Mouse (Mus musculus) hindbrain, embryonic 13.5 days (tissue): ENCODE measurements at regions not wholly inside any gene's neighbourhood (a gene's known extent, or its start where the extent isn't known, plus 50 kb on each side); places are given as distances from the start of the nearest gene placed in this dataset.

Source experiments
- ATAC-seq: fragments of 200-750 bp; cut with Nextera tagmentation; 2 replicates; pipeline ENCODE4 v1.8.0; 2017; ENCODE audit warnings: moderate TSS enrichment; ENCODE audit not compliant: low FRiP score
- H3K27ac ChIP-seq: fragments of 300-500 bp; sonication (generic); 2 replicates; pipeline ENCODE4 v1.5.1; 2015; ENCODE audit warnings: inconsistent platforms, mild to moderate bottlenecking, moderate library complexity
- H3K27me3 ChIP-seq: fragments of 300-500 bp; sonication (generic); 2 replicates; pipeline ENCODE4 v1.6.1; 2015; ENCODE audit warnings: mild to moderate bottlenecking, inconsistent platforms
- H3K36me3 ChIP-seq: fragments of 300-500 bp; sonication (generic); 2 replicates; pipeline ENCODE4 v1.6.1; 2015; ENCODE audit warnings: mild to moderate bottlenecking, inconsistent platforms
- H3K4me1 ChIP-seq: fragments of 300-500 bp; sonication (generic); replicated peaks from 2 replicates; pipeline ENCODE4 v1.6.1; 2015; ENCODE audit warnings: inconsistent platforms
- H3K4me2 ChIP-seq: fragments of 300-500 bp; sonication (generic); 2 replicates; pipeline ENCODE4 v1.6.1; 2015; ENCODE audit warnings: inconsistent platforms, mild to moderate bottlenecking, moderate library complexity
- H3K4me3 ChIP-seq: fragments of 300-500 bp; sonication (generic); 2 replicates; pipeline ENCODE4 v1.5.1; 2015; ENCODE audit warnings: mild to moderate bottlenecking, inconsistent platforms
- H3K9ac ChIP-seq: fragments of 300-500 bp; sonication (generic); 2 replicates; pipeline ENCODE4 v1.6.1; 2015; ENCODE audit warnings: mild to moderate bottlenecking, inconsistent platforms
- H3K9me3 ChIP-seq: fragments of 300-500 bp; sonication (generic); 2 replicates; pipeline ENCODE4 v1.6.1; 2016; ENCODE audit warnings: inconsistent platforms
- WGBS: fragments of 180-500 bp; shearing (Covaris S2); methylation state at CpG from one replicate; pipeline ENCODE4 v1.1.7; 2015; 5-methylcytosine and 5-hydroxymethylcytosine counted together

- H3K4me1 ChIP-seq = 0 out of 2 replicates have a peak, but pooled peaks cover 5% of the 10 kb centered on the region
- WGBS = 75% methylated on average over 2 of the region's 2 CpGs
- H3K27me3 ChIP-seq = no peaks in the 10 kb centered on the region
- H3K4me2 ChIP-seq = no peak overlapping the region
- no peak for ATAC-seq
- no peaks in the 10 kb centered on the region for H3K36me3 ChIP-seq
- no peaks in the 10 kb centered on the region for H3K9me3 ChIP-seq
- H3K27ac ChIP-seq = no peak overlapping the region
- H3K4me3 ChIP-seq = no peak overlapping the region
- H3K9ac ChIP-seq = no peak overlapping the region
Observed at GRCm38 (mm10) chr10:8998356-8998755, 112.5 kb upstream of the Sash1 start.

- Histone ChIP-seq H3K27me3 (no peaks in the 10 kb centered on the region), H3K4me1 (0 out of 2 replicates have a peak, but pooled peaks cover 5% of the 10 kb centered on the region), H3K36me3 (no peaks in the 10 kb centered on the region), H3K9me3 (no peaks in the 10 kb centered on the region), H3K4me2 (no peak overlapping the region), H3K4me3 (no peak overlapping the region), H3K27ac (no peak overlapping the region), H3K9ac (no peak overlapping the region)
- ATAC-seq = no peak
- WGBS = 67% methylated on average over 3 of the region's 3 CpGs
Observed at GRCm38 (mm10) chr10:8995097-8995496, 109.2 kb upstream of the Sash1 start.

- Histone ChIP-seq H3K4me2 (no peak overlapping the region), H3K4me3 (no peak overlapping the region), H3K4me1 (no peaks in the 10 kb centered on the region), H3K9me3 (no peaks in the 10 kb centered on the region), H3K27me3 (no peaks in the 10 kb centered on the region), H3K27ac (no peak overlapping the region), H3K36me3 (no peaks in the 10 kb centered on the region), H3K9ac (no peak overlapping the region)
- WGBS = 78% methylated on average over 7 of the region's 7 CpGs
- ATAC-seq = no peak
Observed at GRCm38 (mm10) chr10:8986339-8986738, 100.5 kb upstream of the Sash1 start.

- H3K36me3 ChIP-seq = no peaks in the 10 kb centered on the region
- 89% methylated on average over 4 of the region's 4 CpGs for WGBS
- H3K9ac ChIP-seq = no peak overlapping the region
- no peak overlapping the region for H3K27ac ChIP-seq
- no peaks in the 10 kb centered on the region for H3K9me3 ChIP-seq
- H3K27me3 ChIP-seq = no peaks in the 10 kb centered on the region
- no peak overlapping the region for H3K4me2 ChIP-seq
- H3K4me1 ChIP-seq = no peaks in the 10 kb centered on the region
- H3K4me3 ChIP-seq = no peak overlapping the region
- no peak for ATAC-seq
Observed at GRCm38 (mm10) chr10:8983347-8983746, 97.5 kb upstream of the Sash1 start.

- ATAC-seq = no peak
- no peaks in the 10 kb centered on the region for H3K36me3 ChIP-seq
- 81% methylated on average over 1 of the region's 1 CpGs for WGBS
- H3K27me3 ChIP-seq = no peaks in the 10 kb centered on the region
- no peaks in the 10 kb centered on the region for H3K4me1 ChIP-seq
- no peak overlapping the region for H3K9ac ChIP-seq
- no peak overlapping the region for H3K4me3 ChIP-seq
- H3K4me2 ChIP-seq = no peak overlapping the region
- H3K27ac ChIP-seq = no peak overlapping the region
- no peaks in the 10 kb centered on the region for H3K9me3 ChIP-seq
Observed at GRCm38 (mm10) chr10:8980568-8980967, 94.7 kb upstream of the Sash1 start.

GRCm38 (mm10) chr10:8978595-8978994 lies 92.7 kb upstream of the Sash1 start:
- 98% methylated on average over 3 of the region's 3 CpGs for WGBS
- ATAC-seq = no peak
- H3K4me3 ChIP-seq = no peak overlapping the region

GRCm38 (mm10) chr10:8973934-8974333 lies 88.1 kb upstream of the Sash1 start:
- Histone ChIP-seq H3K4me2 (no peak overlapping the region), H3K4me3 (no peak overlapping the region), H3K27me3 (no peaks in the 10 kb centered on the region), H3K4me1 (peaks cover 3% of the 10 kb centered on the region; the same call in 1 of the 2 replicates), H3K9ac (no peak overlapping the region), H3K36me3 (no peaks in the 10 kb centered on the region), H3K9me3 (no peaks in the 10 kb centered on the region), H3K27ac (no peak overlapping the region)
- 58% methylated on average over 1 of the region's 1 CpGs for WGBS
- no peak for ATAC-seq

More at GRCm38 (mm10) chr10:8978595-8978994, 92.7 kb upstream of the Sash1 start:
- Histone ChIP-seq H3K27ac (no peak overlapping the region), H3K27me3 (no peaks in the 10 kb centered on the region), H3K9me3 (no peaks in the 10 kb centered on the region), H3K36me3 (no peaks in the 10 kb centered on the region), H3K4me1 (no peaks in the 10 kb centered on the region), H3K4me2 (no peak overlapping the region), H3K9ac (no peak overlapping the region)

GRCm38 (mm10) chr10:8972789-8973551 lies 87.1 kb upstream of the Sash1 start:
- 72% methylated on average over 8 of the region's 8 CpGs for WGBS
- ATAC-seq = no peak
- H3K27ac ChIP-seq = no peak overlapping the region

GRCm38 (mm10) chr10:8970807-8971206 lies 84.9 kb upstream of the Sash1 start:
- H3K27me3 ChIP-seq = no peaks in the 10 kb centered on the region
- H3K27ac ChIP-seq = no peak overlapping the region
- H3K9ac ChIP-seq = no peak overlapping the region
- no peak for ATAC-seq
- WGBS = 83% methylated on average over 3 of the region's 3 CpGs
- no peaks in the 10 kb centered on the region for H3K9me3 ChIP-seq
- H3K36me3 ChIP-seq = no peaks in the 10 kb centered on the region
- H3K4me3 ChIP-seq = no peak overlapping the region
- H3K4me1 ChIP-seq = peaks cover 14% of the 10 kb centered on the region
- H3K4me2 ChIP-seq = no peak overlapping the region

More at GRCm38 (mm10) chr10:8972789-8973551, 87.1 kb upstream of the Sash1 start:
- Histone ChIP-seq H3K4me2 (no peak overlapping the region), H3K9me3 (no peaks in the 10 kb centered on the region), H3K4me1 (peaks cover 13% of the 10 kb centered on the region), H3K4me3 (no peak overlapping the region), H3K27me3 (no peaks in the 10 kb centered on the region), H3K36me3 (no peaks in the 10 kb centered on the region), H3K9ac (no peak overlapping the region)

GRCm38 (mm10) chr10:8969586-8969985 lies 83.7 kb upstream of the Sash1 start:
- Histone ChIP-seq H3K4me3 (no peak overlapping the region), H3K36me3 (no peaks in the 10 kb centered on the region), H3K9me3 (no peaks in the 10 kb centered on the region), H3K27me3 (no peaks in the 10 kb centered on the region), H3K27ac (no peak overlapping the region), H3K4me2 (no peak overlapping the region), H3K4me1 (peaks cover 14% of the 10 kb centered on the region), H3K9ac (no peak overlapping the region)
- no peak for ATAC-seq

GRCm38 (mm10) chr10:8969016-8969415 lies 83.1 kb upstream of the Sash1 start:
- Histone ChIP-seq H3K27ac (0 out of 2 replicates have a peak overlapping the region, but pooled peaks have one; percentile 35), H3K4me2 (no peak overlapping the region), H3K4me3 (no peak overlapping the region), H3K4me1 (peaks cover 14% of the 10 kb centered on the region), H3K9me3 (no peaks in the 10 kb centered on the region), H3K27me3 (no peaks in the 10 kb centered on the region), H3K9ac (no peak overlapping the region), H3K36me3 (no peaks in the 10 kb centered on the region)
- ATAC-seq = no peak
- 75% methylated on average over 5 of the region's 5 CpGs for WGBS

- Histone ChIP-seq H3K27ac (0 out of 2 replicates have a peak overlapping the region, but pooled peaks have one; percentile 35), H3K4me1 (peaks cover 14% of the 10 kb centered on the region), H3K9ac (no peak overlapping the region), H3K4me3 (no peak overlapping the region), H3K36me3 (no peaks in the 10 kb centered on the region), H3K4me2 (no peak overlapping the region), H3K27me3 (no peaks in the 10 kb centered on the region), H3K9me3 (no peaks in the 10 kb centered on the region)
- no peak for ATAC-seq
- WGBS = 44% methylated on average over 8 of the region's 8 CpGs
Observed at GRCm38 (mm10) chr10:8968276-8968923, 82.5 kb upstream of the Sash1 start.

- WGBS = 73% methylated on average over 5 of the region's 5 CpGs
- Histone ChIP-seq H3K27ac (no peak overlapping the region), H3K36me3 (no peaks in the 10 kb centered on the region), H3K4me3 (no peak overlapping the region), H3K9me3 (no peaks in the 10 kb centered on the region), H3K27me3 (no peaks in the 10 kb centered on the region), H3K4me2 (no peak overlapping the region), H3K4me1 (peaks cover 6% of the 10 kb centered on the region; the same call in 1 of the 2 replicates), H3K9ac (no peak overlapping the region)
- no peak for ATAC-seq
Observed at GRCm38 (mm10) chr10:8962921-8963320, 77.1 kb upstream of the Sash1 start.
